Mouse (Mus musculus) limb, embryonic 14.5 days (tissue): Measurements from ENCODE around the gene Ccnq. TPM values are rescaled to one million over a fixed set of nuclear protein-coding genes. Genes with fewer than 3 reads are reported as not detected.

Source experiments
- ATAC-seq: fragments of 200-750 bp; cut with Nextera tagmentation; 2 replicates; pipeline ENCODE4 v1.8.0; 2017; ENCODE audit warnings: low read depth, moderate number of reproducible peaks, moderate TSS enrichment; ENCODE audit not compliant: low FRiP score
- DNase-seq: peaks from one replicate; pipeline ENCODE4 v3.0.0-alpha.2; 2015; ENCODE audit warnings: low spot score
- H3K27ac ChIP-seq: fragments of 300-500 bp; sonication (generic); replicated peaks from 2 replicates; pipeline ENCODE4 v1.5.1; 2014; ENCODE audit warnings: low read depth, mild to moderate bottlenecking, low read length, moderate library complexity, mixed read lengths
- H3K27me3 ChIP-seq: fragments of 300-500 bp; sonication (generic); 2 replicates; pipeline ENCODE4 v1.6.1; 2014; ENCODE audit warnings: low read length, mixed read lengths; ENCODE audit not compliant: control insufficient read depth, insufficient read depth
- H3K36me3 ChIP-seq: fragments of 300-500 bp; sonication (generic); 2 replicates; pipeline ENCODE4 v1.6.1; 2014; ENCODE audit warnings: mild to moderate bottlenecking, low read length, moderate library complexity, mixed read lengths; ENCODE audit not compliant: control insufficient read depth, insufficient read depth
- H3K4me1 ChIP-seq: fragments of 300-500 bp; sonication (generic); 2 replicates; pipeline ENCODE4 v1.6.1; 2014; ENCODE audit warnings: antibody characterized with exemption, low read length, mixed read lengths; ENCODE audit not compliant: control insufficient read depth, insufficient read depth
- H3K4me2 ChIP-seq: fragments of 300-500 bp; sonication (generic); replicated peaks from 2 replicates; pipeline ENCODE4 v1.6.1; 2014; ENCODE audit warnings: low read depth, mild to moderate bottlenecking, low read length, moderate library complexity; ENCODE audit not compliant: severe bottlenecking
- H3K4me3 ChIP-seq: fragments of 300-500 bp; sonication (generic); replicated peaks from 2 replicates; pipeline ENCODE4 v1.5.1; 2014; ENCODE audit warnings: low read length
- H3K9ac ChIP-seq: fragments of 300-500 bp; sonication (generic); 2 replicates; pipeline ENCODE4 v1.6.1; 2014; ENCODE audit warnings: mild to moderate bottlenecking, low read depth, low read length, moderate library complexity; ENCODE audit not compliant: severe bottlenecking
- H3K9me3 ChIP-seq: fragments of 300-500 bp; sonication (generic); 2 replicates; pipeline ENCODE4 v1.6.1; 2016; ENCODE audit warnings: low read length; ENCODE audit not compliant: control insufficient read depth
- POLR2A ChIP-seq: fragments of 200-500 bp; IDR thresholded peaks from 2 replicates; pipeline ENCODE4 v1.8.0; 2012; ENCODE audit warnings: inconsistent platforms, mild to moderate bottlenecking, moderate library complexity, borderline replicate concordance; ENCODE audit not compliant: insufficient read depth, insufficient read length; ENCODE audit errors: extremely low read depth
- whole genome bisulfite sequencing: fragments of 180-500 bp; shearing (Covaris S2); extraction: QIAGEN DNeasy Blood & Tissue Kit; methylation state at CpG from one replicate; pipeline ENCODE4 v1.1.7; 2014; 5-methylcytosine and 5-hydroxymethylcytosine counted together
- polyA plus RNA-seq, 2 experiments: library from polyadenylated mRNA; depleted of rRNA in 1 of 2; stranded (reverse) in 1 of 2; unstranded in 1 of 2; fragments of >200 nt; fragmentation: Nextera tagmentation in 1 of 2; extraction: Ambion mirVana in 1 of 2; gene quantifications; 2 replicates each; pipeline versions ENCODE4 v1.2.1 to v1.2.3; 2012 to 2014

Ccnq gene
- polyA plus RNA-seq, 2 experiments = 40.4 to 48.4 TPM

DNA sequence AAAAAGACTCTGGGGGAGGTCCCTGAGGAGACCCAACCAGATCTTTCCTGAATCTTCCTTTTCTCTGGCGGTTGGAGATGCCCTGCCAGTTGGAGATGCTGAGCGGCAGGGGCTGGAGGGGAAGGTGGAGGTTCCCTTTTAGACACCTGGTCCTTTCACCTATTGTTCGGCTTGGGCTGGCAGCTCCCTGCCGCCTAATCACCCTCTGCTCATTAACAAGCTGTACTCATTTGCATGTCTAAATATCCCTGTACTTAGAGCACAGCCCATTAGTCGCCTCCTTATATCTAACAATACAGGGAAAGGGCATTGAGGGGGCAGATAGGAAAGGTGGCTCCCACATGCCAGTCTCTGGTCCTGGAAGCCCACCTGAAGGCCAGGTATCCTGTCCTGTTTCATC, 40.5 kb upstream of the Ccnq start:
- WGBS = 50% methylated on average over 5 of the region's 5 CpGs
- no peak for DNase-seq
- no peaks in the 10 kb centered on the region for H3K36me3 ChIP-seq
- H3K4me2 ChIP-seq = 0 out of 2 replicates have a peak overlapping the region, but pooled peaks have one; percentile 4
- no peaks in the 10 kb centered on the region for H3K9me3 ChIP-seq
- TF ChIP-seq POLR2A = no peak
- no peaks in the 10 kb centered on the region for H3K27me3 ChIP-seq
- H3K9ac ChIP-seq = no peak overlapping the region
- peaks cover 12% of the 10 kb centered on the region for H3K4me1 ChIP-seq
- ATAC-seq = no peak
- no peak overlapping the region for H3K4me3 ChIP-seq
- H3K27ac ChIP-seq = peak overlapping the region; percentile 44; the same call in 1 of the 2 replicates

GRCm38 (mm10) chr11:78791582-78791981, 40.1 kb upstream of the Ccnq start:
- no peak for TF ChIP-seq POLR2A
- no peak overlapping the region for H3K4me3 ChIP-seq
- no peaks in the 10 kb centered on the region for H3K36me3 ChIP-seq
- H3K4me1 ChIP-seq = peaks cover 12% of the 10 kb centered on the region
- ATAC-seq = no peak
- no peak overlapping the region for H3K9ac ChIP-seq
- no peaks in the 10 kb centered on the region for H3K9me3 ChIP-seq
- 17% methylated on average over 4 of the region's 4 CpGs for WGBS
- H3K4me2 ChIP-seq = no peak overlapping the region
- peak; percentile 61 for DNase-seq
- no peaks in the 10 kb centered on the region for H3K27me3 ChIP-seq
- H3K27ac ChIP-seq = peak overlapping the region; percentile 44; the same call in 1 of the 2 replicates

DNA sequence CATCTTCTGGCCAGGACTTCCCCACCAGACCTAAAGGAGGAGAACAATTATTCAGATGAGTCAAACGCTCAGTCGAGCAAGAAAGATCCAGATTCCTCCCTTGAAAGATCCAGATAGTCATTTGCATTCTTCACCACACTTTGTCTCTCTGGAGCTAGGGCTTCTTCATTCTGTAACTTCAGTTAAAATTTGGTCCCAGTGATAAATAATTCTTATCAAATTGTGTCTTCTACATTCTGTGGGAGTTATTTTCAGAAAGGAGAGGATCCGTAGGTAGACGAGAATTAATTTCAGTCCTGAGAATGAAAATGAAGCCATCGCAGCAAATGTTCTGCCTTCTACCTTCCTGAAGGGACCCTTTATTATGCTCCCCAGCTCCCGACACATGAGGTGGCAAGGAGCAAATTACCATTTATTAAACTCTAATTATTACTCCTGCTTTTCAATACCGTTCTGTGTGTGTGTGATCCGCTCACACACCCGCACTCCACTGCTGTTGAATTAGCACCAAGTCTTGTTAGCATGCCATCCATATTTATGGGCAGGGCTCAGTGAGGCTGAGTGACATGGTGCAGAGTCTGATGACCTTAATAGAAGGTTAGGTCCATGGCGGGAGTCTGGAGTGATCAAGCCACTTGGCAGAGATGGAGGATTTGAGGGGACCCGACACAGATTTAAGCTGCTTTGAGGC, 38.0 kb upstream of the Ccnq start:
- 86% methylated on average over 11 of the region's 11 CpGs for WGBS
- H3K4me2 ChIP-seq = no peak overlapping the region
- H3K9ac ChIP-seq = no peak overlapping the region
- H3K36me3 ChIP-seq = no peaks in the 10 kb centered on the region
- H3K27me3 ChIP-seq = no peaks in the 10 kb centered on the region
- H3K4me1 ChIP-seq = peaks cover 12% of the 10 kb centered on the region
- H3K9me3 ChIP-seq = no peaks in the 10 kb centered on the region
- ATAC-seq (no peak), DNase-seq (no peak)
- TF ChIP-seq POLR2A = no peak
- H3K27ac ChIP-seq = no peak overlapping the region
- H3K4me3 ChIP-seq = no peak overlapping the region

- DNase-seq (no peak), ATAC-seq (no peak)
- no peak overlapping the region for H3K9ac ChIP-seq
- no peaks in the 10 kb centered on the region for H3K27me3 ChIP-seq
- no peak overlapping the region for H3K27ac ChIP-seq
- no peak overlapping the region for H3K4me2 ChIP-seq
- H3K4me1 ChIP-seq = no peaks in the 10 kb centered on the region
- H3K4me3 ChIP-seq = no peak overlapping the region
- TF ChIP-seq POLR2A = no peak
- 47% methylated on average over 7 of the region's 7 CpGs for WGBS
- H3K9me3 ChIP-seq = no peaks in the 10 kb centered on the region
- H3K36me3 ChIP-seq = no peaks in the 10 kb centered on the region
These were observed 34.5 kb upstream of the Ccnq start for GRCm38 (mm10) chr11:78786013-78786431.

DNA sequence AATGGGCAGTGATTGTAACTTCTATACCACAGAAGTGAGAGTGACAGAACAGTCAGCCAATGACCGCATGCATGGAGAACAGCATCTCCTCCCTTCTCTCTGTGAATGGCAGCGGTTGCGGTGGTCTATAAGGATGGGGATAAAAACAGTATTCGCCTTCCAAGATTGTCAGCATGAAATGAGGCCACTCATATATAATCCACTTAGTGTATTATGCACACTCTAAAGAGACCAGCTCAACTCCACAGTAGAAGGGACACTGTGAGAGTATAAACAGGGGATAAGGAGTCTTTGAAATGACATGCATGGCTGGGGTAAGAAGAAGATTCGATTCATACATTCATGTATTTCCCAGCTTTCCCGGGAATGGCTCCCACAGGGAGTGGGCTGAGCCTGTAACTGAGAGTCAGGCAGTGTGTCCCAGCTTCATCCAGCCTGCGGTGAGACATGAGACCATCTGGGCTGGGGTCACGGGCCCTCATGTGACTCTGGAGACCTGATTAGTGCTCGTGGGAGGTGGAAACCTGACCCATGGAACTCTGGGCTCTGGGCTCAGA, 31.3 kb upstream of the Ccnq start:
- Histone ChIP-seq H3K27ac (no peak overlapping the region), H3K36me3 (no peaks in the 10 kb centered on the region), H3K9ac (no peak overlapping the region), H3K4me3 (no peak overlapping the region), H3K4me2 (no peak overlapping the region), H3K27me3 (no peaks in the 10 kb centered on the region), H3K9me3 (no peaks in the 10 kb centered on the region), H3K4me1 (no peaks in the 10 kb centered on the region)
- WGBS = 60% methylated on average over 9 of the region's 9 CpGs
- no peak for TF ChIP-seq POLR2A
- no peak for ATAC-seq
- DNase-seq = no peak
